Mouse (Mus musculus) adrenal gland, adult (tissue): ENCODE results near the gene Glrx5.
A peak's percentile ranks its signal among the peaks of the same experiment; 100 is the strongest.

Experiments used
- DNase-seq, 2 experiments: peaks; one replicate each; pipeline ENCODE4 v3.0.0; 2022 to 2023; ENCODE audit warnings: low spot score in 1 of 2; ENCODE audit not compliant: inconsistent age in 2 of 2

Gene Glrx5

DNA sequence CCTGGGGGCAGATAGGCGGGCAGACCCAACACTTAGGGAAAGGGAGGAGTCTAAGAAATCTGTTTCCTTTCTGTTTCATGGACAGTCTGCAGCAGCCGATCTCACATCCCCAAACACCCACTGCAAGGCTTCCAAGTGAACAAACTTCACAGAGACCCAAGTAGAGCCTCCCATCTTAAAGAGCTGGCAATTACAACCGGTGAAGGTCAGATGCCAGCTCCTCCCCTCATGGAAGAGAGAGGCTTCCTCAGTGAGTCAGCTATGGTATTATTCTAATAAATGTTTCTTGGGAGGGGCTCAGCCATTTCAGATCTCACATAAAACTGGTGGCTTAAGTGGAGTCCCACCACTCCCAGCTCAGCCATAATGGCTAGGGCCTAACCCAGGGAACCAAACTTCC, 28.8 kb upstream of the Glrx5 start:
- peak in 1 of 2 experiments; percentile 71 for DNase-seq

DNA sequence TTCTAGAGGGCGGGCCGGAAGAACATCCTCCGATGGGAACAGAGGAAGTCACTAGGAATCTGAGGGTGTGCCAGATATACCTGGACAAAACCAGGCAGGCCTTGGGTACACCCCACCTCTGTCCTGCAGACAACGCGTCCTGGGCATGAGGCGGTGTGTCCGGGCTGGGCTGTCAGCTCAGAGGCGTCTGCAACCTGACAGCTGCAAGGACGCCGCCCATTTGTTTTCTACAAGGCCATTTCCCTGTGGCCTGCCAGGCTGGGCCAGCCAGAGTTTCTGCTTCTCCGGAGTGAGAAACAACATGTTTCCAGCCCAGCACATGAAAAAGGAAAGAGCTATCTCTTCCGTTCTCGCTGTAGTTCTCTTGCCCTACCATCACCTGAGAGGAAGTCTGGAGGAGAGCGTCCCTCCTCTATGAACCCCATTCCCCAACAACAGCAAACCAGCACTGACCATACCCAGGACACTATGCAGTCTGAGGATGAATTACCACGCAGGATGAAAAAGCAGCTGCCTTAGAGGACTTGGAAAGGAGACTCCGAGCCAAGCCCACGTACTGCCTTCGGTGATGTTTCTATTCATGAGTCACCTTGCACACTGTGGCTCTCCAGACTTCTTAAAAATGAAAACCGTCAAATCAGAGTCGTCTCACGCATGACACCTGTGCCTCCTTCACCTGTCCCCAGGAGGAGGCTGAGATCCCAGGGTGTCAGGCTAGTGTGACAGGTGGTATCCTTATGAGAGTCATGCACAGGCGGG, 27.4 kb upstream of the Glrx5 start:
- DNase-seq: peak; percentile 69 to 88

DNA sequence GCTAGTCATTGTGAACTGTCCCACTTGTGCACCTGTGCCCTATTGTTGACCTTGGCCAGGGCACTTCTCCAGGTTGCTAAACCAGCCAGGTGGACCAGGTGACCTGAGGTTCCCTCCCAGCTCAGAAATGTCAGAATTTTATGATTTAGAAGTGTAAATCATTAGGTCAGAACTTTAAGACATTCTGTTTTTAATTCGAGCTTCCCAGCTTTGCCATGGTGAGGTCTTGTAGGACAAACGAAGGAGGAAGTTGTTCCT, 26.8 kb upstream of the Glrx5 start:
- DNase-seq: no peak

DNA sequence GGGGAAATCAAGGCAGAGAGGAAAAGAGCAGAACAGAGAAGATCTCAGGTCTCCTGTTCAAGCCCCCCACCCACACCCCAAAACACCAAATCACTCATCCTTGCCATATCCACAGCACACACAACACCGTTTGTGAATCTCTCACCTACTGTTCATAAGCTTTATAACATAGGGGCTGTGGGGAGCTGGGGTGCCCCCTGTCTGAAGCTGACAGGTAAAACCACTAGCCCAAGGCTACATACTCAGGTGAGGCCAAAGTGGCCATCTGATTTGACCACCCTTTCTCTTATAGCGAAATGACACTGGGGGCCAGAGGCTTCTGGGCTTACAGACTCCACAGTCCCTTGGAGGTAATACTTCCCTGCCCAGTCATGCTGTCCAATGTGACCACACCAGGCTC, 24.3 kb upstream of the Glrx5 start:
- DNase-seq: no peak

DNA sequence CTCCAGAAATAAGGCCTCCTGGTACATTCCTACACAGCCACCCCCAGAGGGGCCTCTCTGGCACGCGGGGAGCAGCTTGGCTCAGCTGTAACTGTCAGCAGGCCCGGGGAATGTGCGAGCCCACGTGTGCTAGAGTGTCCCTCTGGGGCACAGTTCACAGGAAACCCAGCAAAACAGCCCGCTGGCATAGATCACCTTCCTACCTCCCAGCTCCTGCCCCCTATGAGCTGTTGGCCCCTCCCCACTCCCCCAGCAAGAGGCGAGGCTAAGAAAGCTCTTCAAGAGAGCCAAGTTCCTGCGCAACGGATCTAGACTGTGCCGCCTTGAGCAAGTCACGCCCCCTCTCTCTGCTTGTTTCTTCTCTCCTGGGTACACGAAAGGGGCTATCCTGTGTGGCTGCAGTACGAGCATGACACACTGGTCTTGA, 23.7 kb upstream of the Glrx5 start:
- peak; percentile 59 to 79 for DNase-seq

DNA sequence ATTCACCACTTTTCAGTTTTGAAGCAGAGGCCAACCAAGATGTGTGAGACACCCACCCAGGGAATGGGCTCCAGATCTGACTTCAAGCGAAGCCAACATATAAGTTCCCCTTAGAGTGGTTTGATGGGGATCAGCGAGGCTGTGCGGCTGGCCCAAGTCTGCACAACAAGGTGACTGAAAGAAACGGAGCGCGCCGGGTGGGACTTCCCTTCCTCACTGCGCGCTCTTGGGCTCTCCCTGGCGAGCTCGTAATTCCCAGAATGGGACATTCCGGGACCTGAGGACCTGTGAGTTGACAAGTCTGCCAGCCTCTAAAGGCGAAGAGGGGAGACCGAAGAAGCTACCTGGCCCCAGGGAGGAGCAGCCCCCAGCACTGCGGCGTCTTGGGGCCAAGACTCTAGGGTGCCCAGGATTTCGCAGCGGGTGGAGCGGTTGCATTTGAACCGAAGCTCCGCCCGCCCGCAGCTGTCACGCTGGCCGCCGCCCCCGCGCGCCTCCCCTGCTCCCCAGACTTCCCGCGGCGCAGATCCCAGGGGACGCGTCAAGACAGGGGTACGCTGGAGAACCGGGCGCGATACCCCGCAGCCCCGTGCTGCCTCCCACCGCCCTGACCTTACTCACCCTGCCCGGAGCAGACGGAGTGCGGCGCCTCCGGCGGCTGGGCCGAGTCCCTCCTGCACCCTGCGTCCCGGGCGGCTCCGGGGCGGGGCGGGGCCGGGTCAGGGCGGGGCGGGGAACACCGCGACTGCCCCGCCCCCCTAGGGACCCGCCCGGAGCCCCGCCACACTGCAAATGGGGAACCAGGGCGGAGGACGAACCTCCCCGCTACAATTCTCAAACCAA, 22.9 kb upstream of the Glrx5 start, which contains the start of gene Syne3:
Gene Syne3, minus strand, starts transcription at position 440 of the 843 bp plus-strand sequence.
- DNase-seq: peak; percentile 87 to 96

DNA sequence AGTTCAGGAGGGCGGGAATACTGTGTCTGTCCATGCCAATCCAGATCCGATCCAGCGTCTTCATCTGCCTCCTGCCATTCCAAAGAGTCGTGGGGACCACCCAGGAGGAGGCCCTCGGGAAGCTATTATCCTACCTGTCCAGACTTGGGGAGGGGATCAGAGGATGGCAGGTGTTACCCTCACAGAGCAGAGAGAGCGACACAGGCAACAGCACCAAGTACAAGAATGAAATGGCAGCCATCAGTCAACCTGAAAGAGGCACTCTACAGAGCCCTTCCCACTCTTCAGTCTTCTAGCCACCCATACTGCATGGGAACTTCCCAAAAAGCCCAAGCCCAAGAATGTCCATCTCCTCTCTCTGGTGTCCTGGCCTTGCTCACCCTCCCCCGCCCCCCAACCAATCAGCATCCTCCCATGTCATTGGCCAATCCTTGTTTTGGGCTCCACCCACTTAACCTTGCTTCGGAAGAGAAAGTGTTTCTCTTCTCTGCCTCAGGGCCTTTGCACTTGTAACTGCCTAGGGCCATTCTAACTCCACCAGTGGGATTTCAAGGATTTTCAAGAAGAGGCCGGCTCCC, 22.2 kb upstream of the Glrx5 start:
- no peak for DNase-seq

DNA sequence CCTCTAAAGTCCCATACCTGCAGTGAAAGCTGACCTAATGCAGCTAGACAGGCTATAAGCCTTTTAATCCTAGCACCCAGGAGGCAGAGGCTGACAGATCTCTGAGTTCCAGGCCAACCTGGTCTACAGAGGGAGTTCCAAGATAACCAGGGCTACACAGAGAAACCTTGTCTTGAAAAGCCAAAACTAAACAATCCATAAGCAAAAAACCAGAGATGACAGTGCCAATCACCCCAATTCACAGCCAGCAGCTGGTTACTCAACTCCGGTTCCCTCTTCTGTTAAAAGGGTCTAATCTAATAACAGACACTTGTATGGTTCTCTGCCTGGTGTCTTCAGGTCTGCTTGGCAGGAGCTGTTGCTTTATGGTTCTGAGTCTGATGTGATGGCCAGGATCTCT, 20.9 kb upstream of the Glrx5 start:
- no peak for DNase-seq

DNA sequence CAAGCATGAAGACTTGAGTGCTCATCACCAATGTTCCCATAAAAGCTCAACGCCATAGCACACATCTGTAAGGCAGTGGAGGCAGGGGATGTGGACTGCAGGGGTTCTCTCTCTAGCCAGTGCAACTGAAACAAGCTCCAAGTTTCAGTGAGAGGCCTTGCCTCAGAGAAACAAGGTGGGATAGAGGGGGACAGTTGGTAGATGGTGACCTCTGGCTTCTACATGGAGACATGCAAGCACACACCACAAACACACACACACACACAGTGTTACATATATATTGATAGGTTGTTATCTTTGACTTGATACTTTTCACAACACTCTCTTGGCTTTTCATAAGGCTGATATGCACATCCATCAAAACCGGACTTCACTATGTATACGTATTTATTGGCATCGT, 20.2 kb upstream of the Glrx5 start:
- no peak for DNase-seq

DNA sequence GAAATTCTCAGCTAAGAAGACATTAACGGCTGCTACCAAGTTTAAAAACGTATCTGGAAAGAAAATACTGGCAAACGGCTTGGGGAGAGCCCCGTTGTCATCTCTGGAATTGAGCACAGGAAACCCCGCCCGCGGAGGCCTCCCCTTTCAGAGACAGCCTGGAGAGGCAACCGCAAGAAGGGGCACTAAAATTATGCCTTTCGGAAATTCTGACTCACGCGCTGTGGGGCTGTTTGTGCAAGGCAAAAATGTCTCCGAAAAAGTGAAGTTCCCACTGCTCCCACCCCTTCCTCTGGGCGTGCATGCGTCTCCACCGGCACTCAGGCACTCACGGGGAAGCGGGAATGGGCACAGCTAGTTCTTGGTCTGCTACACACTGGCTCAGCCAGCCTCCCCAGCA, 19.4 kb upstream of the Glrx5 start:
- peak; percentile 81 to 89 for DNase-seq

DNA sequence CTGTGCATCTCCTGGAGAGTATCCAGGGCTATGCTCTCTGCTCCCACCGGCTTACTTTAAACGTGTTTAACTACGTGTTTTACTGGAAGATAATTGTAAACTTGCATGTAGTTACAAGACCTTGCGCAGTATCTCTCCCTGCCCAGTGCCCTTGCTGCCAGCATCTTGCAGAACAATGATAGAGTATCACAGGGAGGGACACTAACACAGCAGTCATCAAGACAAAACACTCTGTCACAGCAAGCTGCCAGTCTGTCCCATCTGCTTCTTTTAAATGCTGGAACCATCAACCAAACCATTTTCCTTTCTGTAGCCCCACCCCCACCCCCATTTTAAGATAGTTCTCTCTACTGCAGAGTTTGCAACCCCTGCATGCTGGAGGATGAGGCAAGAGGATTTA, 16.3 kb upstream of the Glrx5 start:
- DNase-seq: no peak

DNA sequence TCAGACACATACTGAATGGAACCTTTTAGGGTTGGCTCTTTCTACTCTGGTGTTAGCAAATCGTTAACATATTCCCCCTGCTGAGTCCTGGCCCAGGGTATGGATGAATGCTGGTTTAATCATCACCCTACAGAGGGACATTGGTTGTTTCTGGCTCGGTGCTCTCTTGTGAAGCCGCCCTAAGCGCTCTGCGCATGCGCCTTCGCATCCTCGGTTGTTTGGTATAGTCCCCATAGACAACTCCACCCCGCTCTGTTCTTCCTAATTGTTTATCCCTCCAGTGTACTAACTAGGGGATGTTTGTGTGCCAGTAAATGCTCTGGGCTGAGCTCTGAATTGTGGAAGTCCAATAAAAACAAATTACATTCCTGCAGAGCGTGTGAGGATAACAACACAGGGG, 15.8 kb upstream of the Glrx5 start:
- DNase-seq: no peak

DNA sequence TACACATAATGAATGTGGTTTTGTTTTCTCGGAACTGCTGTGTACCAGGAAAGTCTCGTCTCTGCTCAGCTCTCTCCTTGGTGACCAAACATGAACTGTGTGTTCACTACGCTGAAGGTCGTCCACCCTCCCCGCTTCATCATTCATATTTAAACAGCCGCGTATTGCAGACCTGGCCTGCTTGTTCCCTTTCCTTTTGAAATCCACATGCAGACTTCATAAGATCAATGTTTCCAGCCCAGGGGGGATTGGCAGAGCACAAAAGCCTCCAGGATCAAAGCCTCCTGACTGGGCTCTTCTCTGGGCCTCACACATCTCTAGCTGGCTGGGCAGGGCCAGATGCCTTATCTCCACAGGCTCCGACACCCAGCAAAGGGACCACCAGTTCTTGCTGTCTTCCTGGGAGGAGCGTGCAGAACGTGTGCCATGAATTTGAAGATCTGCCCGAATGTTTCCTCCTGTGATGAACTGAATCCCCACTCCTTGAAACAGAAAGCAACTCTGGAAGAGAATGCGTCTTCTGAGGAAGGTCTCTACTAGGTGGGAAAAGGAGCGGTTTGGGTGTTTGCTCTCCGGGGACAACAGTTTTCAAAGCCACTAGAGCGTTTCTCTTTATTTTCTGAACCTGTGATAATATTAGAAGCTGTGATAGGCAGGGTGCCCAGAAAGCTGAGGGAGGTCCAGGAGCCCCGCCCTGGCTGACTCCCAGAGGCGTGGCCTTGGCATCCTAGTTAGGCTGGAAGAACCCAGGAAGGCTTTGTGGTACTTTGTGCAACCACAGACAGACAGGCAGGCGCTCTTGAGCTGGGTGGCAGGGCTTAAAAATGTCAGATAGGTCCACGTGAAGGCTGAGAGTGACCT, 12.9 kb upstream of the Glrx5 start:
- DNase-seq: peak; percentile 90 to 96

DNA sequence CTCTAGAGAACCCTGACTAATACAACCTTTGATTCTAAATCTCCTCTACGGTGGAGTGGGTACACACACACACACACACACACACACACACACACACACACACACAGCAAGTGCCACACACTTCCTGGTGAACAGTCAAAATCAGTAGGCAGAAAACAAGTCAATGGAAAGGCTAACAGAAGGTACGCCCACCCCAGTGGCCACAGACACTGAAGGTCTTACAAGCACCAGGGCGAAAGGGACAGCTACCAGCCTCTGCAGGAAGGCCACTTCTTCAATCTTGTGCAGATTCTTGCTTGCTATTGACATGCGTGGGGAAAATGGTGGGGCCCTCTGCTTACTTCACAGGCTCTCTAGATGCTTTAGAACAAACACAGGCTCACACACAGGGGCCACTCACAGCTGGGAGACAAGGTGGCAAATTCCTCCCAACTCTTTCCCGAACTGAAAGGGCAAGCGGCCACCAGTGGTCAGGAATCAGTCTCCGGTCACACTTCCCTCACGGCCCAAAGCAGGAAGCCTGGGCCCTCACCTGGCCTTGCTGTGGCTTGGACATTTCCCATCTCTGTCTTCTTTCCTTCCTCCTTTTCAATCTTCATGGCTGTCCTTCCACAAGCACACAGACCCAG, 10.9 kb upstream of the Glrx5 start:
- DNase-seq: no peak

DNA sequence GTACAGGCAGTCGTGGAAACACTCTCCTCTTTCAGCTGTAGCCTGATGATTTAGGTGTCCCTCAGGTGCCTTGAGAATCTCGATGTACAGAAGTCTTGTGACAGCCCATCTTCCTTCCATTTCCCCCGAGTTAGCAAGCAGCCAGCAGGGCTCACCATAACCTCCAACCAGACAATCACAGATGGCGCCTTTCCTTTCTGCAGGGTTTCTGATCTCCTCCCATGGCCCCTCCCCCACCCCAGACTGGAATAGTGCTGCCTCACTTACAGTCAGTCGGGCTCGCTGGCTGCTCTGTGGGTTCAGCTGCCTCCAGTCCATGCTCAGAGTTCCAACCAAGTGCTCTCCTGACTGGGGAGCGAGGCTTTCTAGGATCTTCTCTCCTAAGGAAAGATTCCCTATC, 10.3 kb upstream of the Glrx5 start:
- DNase-seq: no peak

DNA sequence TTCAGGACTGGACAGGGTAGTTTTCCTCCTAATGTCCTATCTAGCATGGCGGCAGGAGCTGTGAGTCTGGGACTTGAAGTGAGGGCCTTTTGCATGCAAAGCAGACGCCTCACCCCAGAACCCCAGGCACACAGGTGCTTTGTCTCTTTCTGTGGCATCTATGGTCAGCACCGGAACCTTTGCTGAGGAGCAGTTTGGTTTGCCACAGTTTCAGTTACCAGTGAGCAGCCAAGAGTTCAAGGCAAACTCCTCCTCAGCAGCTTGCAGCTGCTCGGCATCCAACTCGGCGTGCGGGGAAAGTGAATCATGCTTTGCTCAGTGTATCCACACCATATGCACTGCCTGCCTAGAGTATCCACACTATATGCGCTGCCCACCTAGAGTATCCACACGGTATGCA, 9.7 kb upstream of the Glrx5 start:
- DNase-seq: no peak

DNA sequence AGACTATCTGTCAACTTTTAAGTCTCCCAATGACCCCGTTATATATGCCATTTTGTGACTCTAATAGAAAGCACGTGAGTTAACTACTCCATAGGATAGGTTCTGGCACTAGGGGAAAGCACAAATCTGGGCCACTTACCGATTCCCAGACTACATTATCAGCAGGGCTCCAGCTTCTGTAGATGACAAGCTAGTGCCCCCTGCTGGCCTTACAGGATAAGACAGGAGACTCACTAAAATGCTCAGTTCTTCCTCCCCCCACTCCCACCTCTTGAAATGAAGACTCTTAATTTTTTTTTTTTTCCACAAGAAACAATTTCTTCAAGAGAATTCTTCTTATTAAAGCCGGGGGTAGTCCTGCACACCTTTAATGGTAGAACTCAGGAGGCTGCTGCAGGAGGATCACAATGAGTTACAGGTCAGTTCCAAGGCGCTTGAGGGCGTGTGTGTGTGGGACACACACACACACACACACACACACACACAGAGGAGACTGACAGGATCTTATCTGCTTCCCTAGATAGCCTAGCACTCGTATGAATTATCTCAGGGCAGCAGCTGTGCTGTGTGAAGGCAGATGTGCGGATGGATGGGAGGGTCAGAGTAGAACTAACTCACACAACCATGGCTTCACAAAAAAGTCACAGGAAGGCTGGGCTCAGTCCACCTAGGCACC, 7.1 kb upstream of the Glrx5 start:
- peak; percentile 70 to 91 for DNase-seq

DNA sequence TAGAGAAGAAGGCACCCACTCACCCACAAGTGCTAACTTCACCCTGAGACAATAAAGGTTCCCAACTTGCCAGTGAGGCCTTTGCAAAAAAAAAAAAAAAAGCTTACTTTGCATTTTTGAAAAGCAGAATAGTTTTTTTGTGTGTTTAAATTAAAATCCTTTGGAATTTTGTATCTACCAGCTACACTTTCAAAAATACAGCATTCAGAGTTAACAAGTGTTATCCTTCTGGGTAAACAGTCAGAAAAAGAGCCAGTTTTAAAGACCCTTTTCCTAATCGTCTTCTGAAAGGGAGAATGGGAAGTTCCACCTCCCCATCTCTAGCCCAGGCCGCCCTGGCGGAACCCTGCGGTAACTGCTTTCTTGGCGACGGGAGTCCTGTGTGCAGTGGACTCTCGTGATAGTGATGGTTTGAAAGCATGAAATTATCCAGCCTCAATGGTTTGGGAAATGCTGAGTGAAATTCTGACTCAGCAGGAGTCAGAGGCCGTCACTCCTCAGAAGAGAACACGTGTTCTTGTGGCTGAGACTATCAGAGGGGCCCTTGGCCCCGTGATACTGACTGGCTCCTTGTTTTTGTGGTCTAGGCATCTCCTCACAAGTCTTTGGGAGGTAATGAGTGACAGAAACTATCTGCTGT, 6.4 kb upstream of the Glrx5 start:
- no peak for DNase-seq

DNA sequence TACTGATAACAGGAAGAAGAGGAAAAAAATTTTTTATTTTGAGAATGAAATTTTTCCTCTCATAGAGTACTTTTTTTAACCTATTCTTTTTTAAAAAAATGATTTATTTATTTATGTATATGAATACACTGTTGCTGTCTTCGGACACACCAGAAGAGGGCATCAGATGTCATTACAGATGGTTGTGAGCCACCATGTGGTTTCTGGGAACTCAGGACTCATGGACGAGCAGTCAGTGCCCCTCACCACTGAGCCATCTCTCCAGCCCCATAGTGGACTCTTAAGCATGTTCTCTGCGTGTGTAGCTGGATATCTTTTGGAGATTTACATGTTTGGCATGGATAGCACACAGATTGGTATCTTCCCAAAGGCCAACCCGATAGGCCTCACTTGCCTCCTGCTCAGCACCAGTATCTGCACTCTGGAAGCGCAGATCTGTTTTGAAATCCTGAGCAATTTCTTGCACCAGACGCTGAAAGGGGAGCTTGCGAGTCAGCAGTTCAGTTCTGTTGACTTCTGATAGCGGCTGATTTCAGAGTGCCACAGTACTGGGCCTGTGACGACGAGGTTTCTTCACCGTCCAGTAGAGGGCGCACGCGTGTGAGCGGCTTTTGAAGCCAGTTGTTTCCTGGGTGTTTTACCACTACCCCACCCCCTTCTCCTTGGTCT, 5.0 kb upstream of the Glrx5 start:
- peak; percentile 83 to 94 for DNase-seq
